Mouse (Mus musculus) activated CD4-positive, CD25-positive, alpha-beta regulatory T cell, adult 4 months (primary cell): ENCODE results near the gene Pdia6. TPM values are rescaled to one million over a fixed set of nuclear protein-coding genes. Genes with fewer than 3 reads are reported as not detected.

ENCODE experiments used
- ATAC-seq: one replicate; pipeline ENCODE4 v1.8.0; 2017
- polyA plus RNA-seq, 2 experiments: library from polyadenylated mRNA; unstranded; fragments of 100-300 nt; shearing (Covaris generic); gene quantifications; one replicate each; pipeline ENCODE4 v1.2.1; 2017

The Pdia6 gene
- polyA plus RNA-seq, 2 experiments from 2014 or later: 136 to 209 TPM

DNA sequence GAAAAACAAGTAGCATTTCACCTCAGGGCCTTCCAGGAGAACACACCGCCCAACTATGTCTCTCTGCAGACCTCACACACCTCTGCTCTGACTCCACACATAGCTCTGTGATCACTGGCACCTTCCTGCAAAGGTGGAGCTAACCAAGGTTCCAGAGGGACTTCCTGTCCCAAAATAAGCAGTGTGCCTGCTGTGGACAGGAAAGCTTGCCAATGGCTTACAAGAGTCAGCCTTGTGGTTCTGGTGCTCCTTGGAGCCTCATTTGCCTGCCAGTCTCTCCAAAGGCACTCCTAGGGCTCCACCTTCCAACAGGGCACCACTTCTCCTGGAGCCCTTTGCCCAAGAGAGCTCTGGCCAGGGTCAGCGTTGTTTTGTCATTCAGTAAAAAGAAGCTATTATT, 1.5 kb upstream of the Pdia6 start:
- no peak for ATAC-seq

- ATAC-seq: peak; percentile 33
These were observed 287 bp downstream of the Pdia6 start for GRCm38 (mm10) chr12:17266673-17266990.

- ATAC-seq: no peak
These were observed 971 bp downstream of the Pdia6 start for GRCm38 (mm10) chr12:17267316-17267715.

DNA sequence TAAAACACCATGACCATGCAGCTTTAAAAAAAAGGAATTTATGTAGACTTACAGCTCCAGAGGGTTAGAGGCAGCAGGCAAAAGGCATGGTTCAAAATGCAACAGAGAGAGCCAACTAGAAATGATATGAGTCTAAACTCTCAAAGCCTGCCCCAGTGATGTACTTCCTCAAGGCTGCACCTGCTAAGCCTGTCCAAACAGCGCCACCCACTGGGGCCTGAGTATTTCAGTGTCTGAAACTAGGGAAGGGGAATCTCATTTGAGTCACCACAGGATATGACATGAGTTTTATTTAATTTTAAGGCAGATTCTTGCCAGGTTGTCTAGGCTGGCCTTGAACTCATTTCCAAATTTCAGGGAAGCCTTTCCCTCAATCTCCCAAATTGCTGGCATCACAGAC, 4.9 kb downstream of the Pdia6 start:
- peak; percentile 35 for ATAC-seq

DNA sequence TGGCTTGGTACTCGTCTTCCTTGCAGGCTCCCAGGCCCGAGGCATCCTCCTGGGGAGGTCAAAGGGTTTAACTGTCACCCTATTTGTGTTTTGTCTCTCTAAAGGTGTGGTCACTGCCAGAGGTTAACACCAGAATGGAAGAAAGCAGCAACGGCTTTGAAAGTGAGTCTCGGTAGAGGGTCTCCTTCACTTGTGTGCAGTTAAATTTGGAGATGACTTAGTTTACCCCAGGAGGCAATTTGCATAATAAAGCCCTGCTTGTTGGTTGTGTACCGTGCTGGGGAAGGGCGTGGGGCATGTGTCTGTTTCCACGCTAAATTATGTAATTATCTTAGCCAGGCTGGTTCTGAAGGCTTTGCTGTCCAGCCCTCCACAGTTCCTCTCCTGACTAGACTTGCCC, 7.5 kb downstream of the Pdia6 start:
- ATAC-seq: no peak

- no peak for ATAC-seq
These were observed 22.2 kb downstream of the Pdia6 start for GRCm38 (mm10) chr12:17288496-17288895.

DNA sequence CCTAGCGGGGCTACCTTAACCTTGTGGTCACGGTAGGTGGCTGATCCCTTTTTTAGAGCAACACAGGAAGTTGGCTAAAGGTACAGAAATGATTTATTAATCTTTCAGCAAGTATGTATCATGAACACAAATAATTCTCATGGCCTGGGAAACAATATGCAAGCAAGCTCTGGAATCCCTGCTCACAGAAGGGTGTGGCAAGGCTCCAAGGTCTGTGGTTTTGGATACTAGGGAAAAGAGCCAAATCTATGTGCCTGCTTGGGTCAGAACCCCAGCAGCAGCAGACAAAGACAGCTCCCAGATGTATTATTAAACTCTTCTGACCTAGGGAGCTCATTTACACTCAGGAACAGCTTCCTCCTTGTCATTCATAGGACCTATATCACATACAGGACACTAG, 22.7 kb downstream of the Pdia6 start:
- no peak for ATAC-seq

DNA sequence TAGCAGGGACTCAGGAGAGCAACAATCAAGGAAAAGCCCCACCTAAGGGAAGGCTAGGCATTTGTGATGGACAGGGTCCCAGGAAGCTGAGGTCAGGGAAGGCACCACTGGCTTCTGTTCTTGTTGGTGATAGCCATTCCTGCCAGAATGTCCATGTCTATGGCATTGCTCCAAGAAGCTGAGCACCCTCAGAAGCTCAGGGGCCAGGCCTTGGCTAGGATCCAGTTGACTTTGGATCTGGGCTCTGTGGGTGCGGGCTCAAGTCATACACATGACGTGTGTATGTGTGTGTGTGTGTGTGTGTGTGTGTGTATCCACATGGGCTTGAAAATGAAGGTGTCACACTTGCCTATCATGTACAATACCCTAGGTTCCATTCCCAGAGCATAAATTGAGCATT, 23.6 kb downstream of the Pdia6 start:
- no peak for ATAC-seq

DNA sequence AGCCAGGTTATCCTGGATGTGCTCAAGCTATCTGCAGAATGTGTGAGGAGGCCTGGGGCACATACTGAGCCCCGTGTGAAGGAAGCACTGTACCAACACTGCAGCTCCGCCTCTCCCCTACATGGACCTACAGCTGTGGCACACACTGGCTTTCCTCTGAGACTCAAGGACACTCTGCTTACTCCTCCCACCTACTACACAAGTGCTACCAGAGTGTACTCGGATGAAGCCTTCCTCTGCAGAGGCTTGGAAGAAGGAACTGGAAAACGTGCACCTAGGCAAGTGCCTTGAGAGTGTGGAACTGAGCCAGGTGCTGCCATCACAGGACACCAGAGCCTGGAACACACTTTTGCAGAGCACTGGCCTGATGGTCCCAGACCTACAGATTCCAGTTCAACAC, 24.2 kb downstream of the Pdia6 start:
- ATAC-seq: no peak

DNA sequence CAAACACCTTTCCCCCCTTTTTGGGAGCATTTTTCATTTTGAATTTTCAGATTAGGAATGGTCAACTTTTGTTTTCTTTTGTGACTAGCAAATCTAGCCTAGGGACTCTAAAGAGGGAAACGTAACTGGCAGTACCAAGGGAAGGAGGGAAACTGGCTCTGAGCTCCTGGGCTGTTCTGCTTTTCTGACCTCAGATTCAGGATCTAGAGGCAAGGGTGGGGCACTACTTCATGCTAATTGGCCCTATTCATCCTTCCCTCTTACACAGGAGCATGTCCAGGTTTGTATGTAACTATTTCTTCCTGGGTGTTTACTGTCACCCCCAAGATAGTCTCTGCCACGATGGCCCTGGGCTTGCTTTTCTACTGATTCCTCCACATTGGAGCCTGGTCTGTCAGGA, 30.6 kb downstream of the Pdia6 start:
- no peak for ATAC-seq

DNA sequence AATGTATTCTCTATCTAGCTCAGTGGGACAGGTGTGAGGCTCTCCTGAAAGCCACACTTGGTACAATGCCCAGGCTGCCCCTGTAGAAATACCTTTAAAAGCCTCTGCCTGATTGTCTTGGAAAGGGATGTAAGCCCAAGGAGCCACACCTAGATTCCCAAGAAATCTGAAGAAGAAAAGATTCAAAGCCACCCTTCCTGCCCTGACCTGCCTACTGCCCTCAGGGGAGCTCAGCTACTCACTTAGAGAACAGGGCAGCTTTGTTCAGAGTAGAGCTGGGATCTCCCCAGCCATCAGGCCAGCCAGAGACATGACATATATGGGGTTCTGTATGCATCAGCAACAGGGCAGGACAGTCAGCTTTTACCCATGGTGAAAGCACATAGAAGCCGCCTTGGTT, 33.6 kb downstream of the Pdia6 start:
- ATAC-seq: no peak

DNA sequence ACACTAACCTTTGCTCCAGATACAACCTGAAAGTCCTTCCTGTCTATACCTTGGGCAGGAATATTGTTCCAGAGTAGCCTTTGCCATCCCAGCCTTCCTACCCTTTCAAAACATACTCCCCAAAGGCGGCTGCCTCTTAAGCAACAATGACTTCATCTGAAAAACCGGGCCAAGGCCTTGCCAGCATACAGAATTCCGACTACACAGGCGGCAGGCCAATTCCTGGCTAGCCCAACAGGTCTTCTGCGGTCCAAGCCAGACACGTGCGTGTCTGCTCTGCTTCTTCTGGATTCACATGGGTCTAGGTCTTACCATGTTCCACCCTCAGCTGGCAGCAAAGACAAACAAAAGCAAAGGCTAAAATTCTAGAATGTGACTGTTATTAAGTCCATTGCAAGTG, 39.1 kb downstream of the Pdia6 start:
- no peak for ATAC-seq

DNA sequence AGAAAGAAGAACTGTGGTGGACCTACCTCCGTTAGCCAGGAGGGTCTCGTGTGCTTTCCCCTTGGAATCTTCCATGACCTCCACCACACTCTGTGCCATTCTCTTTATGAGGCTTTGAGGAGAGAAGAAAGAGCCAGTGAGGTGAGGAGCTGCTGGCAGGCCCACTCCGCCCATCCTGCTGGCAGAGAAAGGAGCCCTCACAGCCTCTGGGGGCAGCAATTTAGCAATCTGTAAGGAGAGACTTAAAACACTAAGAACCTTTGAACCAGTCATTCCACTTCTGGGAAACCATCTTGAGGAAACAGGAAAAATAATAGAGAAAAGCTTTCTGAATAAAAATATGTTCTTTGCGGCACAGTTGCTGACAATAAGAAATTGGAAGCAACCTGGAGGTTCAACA, 41.9 kb downstream of the Pdia6 start:
- no peak for ATAC-seq

- no peak for ATAC-seq
These were observed 44.8 kb downstream of the Pdia6 start for GRCm38 (mm10) chr12:17310852-17311839.

DNA sequence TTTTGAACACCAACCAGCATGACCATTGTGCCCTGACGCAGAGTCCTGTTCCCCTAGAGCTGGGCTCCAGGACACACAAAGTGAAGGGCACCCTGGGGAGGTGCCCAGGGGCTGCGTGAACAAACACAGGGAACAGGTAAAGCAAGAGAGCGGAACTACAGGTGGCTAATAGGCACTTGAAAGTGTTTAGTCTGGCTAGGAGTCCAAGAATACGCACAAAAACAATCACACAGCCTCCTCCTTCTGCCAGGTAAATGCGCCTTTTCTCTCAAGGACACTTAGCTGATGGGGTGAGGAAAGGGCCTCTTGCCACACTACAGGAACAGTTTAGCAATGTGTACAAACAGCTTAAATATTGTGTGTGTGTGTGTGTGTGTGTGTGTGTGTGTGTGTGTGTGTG, 49.8 kb downstream of the Pdia6 start:
- ATAC-seq: no peak

DNA sequence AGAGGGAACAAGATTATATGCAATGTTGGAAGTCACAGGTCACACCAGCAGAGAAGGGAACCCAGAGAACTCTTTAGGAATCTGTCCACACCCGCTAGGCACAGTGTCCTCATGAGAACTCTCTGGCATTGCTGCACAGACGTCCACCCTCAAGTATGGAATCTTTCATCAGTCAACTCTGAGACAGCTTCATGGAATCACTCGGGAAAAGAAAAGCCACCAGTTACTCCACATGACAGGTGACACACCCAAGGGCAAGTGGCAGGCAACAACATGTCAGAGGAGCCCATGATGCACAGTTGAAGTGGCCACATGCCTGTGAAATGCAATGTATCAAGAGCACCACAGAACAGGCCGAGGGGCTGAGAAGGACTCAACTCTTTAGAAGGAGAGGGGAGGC, 51.6 kb downstream of the Pdia6 start:
- ATAC-seq: no peak

GRCm38 (mm10) chr12:17318453-17318852, 52.1 kb downstream of the Pdia6 start:
- ATAC-seq: no peak

DNA sequence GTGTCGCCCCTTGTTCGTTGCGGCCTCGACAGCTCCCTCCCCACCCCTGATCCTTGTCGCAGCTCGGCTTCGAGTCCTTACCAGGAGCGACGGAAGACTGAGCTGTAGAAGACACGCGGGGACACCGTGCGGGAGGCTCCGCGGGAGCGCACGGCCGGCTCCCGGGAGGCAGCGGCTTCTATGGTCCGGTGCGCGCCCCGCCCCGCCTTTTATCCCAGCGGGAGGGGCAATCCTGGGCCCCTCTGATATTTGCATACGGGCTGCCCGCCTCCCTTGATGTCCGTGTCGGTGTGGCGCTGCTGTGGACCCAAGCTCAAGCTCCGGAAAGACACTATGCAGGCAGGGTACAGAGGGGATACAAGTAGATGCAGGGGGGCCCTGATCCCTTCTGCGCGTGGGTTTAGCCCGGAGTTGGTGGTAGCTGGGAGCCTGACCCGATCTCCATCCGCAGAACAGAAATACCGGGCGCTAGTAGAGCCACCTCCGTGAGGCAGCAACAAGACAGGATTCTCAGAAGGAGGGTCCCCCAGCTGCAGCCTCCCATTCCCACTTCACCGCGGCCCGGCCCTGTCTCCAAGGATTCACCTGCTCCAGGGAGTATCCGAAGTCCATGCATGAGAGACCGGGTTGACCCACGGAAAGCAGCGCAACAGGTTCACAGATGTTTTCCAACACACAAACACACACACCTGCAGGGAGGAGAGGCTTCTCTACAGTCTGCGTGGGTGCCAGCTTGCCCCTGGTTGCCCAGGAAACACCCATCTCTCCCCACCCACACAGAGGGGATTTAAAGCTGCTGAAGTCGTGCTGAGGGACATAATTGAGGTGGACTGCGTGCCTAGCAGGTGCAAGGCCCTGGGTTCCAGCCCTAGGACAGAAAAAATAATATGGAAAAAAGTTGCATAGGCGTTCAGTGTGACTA, 58.5 kb downstream of the Pdia6 start:
- ATAC-seq: no peak

DNA sequence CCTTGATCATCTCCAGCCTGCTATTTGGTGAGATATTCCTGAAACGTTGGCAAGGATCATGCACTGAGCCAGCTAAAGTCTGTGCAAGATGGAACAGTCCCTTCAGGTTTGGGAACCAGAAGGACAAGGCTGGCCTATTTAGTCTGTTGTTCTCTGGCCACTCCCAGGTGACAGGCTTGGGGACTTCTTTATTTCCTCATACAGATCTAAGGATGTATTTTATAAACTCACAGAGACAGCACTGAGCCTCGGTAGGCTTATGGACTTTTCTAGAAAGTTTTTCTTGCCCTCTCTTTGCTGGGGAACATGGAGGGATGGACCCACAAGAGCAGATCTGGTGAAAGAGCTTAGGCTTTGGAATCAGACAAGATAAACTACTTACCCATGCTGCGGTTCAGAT, 62.9 kb downstream of the Pdia6 start, which contains the start of gene Atp6v1c2:
TSS of gene Atp6v1c2 (minus strand) at position 101 of the 400 bp plus-strand sequence.
- no peak for ATAC-seq

DNA sequence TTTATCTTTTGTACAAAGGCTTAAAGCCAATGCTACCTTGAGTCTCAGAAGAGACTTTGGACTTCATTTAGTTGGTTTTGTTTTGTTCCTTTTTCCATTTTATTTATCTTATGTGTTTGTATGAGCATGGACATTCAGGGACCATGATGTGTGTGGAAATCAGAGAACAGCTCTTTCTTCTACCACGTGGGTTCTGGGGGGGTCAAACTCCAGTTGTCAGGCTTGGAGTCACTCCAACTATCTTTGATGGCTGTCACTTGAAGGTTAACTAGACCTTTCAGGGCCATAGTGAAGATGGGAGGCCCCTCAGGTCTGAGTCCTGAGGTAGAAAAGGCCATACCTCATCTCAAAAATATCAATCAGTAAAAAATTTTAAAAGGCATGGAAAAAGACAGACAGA, 67.1 kb downstream of the Pdia6 start:
- ATAC-seq: no peak
